Mouse (Mus musculus): ENCODE results near the gene Gm14418. TPM values are rescaled to one million over a fixed set of nuclear protein-coding genes. Genes with fewer than 3 reads are reported as not detected.
A peak's percentile ranks its signal among the peaks of the same experiment; 100 is the strongest.
"Not testable (repeated sequence)": the region's sequence is repeated elsewhere in the genome, so short reads cannot be mapped to it uniquely, and the experiment has no call there.

The Gm14418 gene
- 6.3 and 7.3 TPM in 2 replicates for polyA plus RNA-seq (2015; fragmentation: Nextera tagmentation; extraction: Ambion mirVana)

GRCm38 (mm10) chr2:177398096-177398495, at the start of gene Gm14418:
Gene Gm14418 (minus strand): TSS chr2:177398320.
- H3K4me1 ChIP-seq (replicated peaks); H3K9ac ChIP-seq (replicated peaks); H3K9me3 ChIP-seq; H3K27ac ChIP-seq; ATAC-seq; H3K27me3 ChIP-seq; H3K36me3 ChIP-seq: not testable (repeated sequence)
- Histone ChIP-seq H3K4me3 (replicated peaks) (peak within 1 kb of the TSS; percentile 29), H3K4me2 (replicated peaks) (0 out of 2 replicates have a peak within 1 kb of the TSS, but pooled peaks have one; percentile 13)
- 50% methylated on average over 6 of the region's 6 CpGs for WGBS

Other genes with a start within 250 kb of the Gm14418 start
- gene Gm14410, start 191.9 kb downstream of the Gm14418 start, polyA plus RNA-seq (2015; fragmentation: Nextera tagmentation; extraction: Ambion mirVana) = 31.5 and 41.4 TPM in 2 replicates
- not detected in 2 replicates for gene Gm14409, start 131.3 kb downstream of the Gm14418 start, polyA plus RNA-seq (2015; fragmentation: Nextera tagmentation; extraction: Ambion mirVana)
- 0.16 TPM in 1 of 2 replicates, not detected in the other for gene Gm14412, start 74.0 kb downstream of the Gm14418 start, polyA plus RNA-seq (2015; fragmentation: Nextera tagmentation; extraction: Ambion mirVana)
- 7.1 and 7.5 TPM in 2 replicates for gene Zfp970, start 66.4 kb upstream of the Gm14418 start, polyA plus RNA-seq (2015; fragmentation: Nextera tagmentation; extraction: Ambion mirVana)
- 2.4 and 3.6 TPM in 2 replicates for gene Gm14403, start 99.9 kb upstream of the Gm14418 start, polyA plus RNA-seq (2015; fragmentation: Nextera tagmentation; extraction: Ambion mirVana)
- gene Gm14406, start 179.9 kb upstream of the Gm14418 start, polyA plus RNA-seq (2015; fragmentation: Nextera tagmentation; extraction: Ambion mirVana) = not detected in 2 replicates